Mouse (Mus musculus): ENCODE results near the gene Diras1.

- TF ChIP-seq CTCF (IDR thresholded peaks at IDR 0.05; ENCODE audit: low read depth) (no peak), EP300 (IDR thresholded peaks at IDR 0.05; ENCODE audit: low read depth) (no peak)
These were observed 2.8 kb upstream of the Diras1 start for GRCm38 (mm10) chr10:81028219-81028618.
